Mouse (Mus musculus): ENCODE results near the gene Npc1l1.

GRCm38 (mm10) chr11:6164781-6165180 lies 65.2 kb downstream of the Npc1l1 start:
- TF ChIP-seq GATA1 (IDR thresholded peaks at IDR 0.05; ENCODE audit: low read length) (no peak), TAL1 (IDR thresholded peaks at IDR 0.05; ENCODE audit: low read length) (no peak)

Data from erythroblast, embryonic 14.5 days (primary cell).